Mouse (Mus musculus): ENCODE measurements at regions not wholly inside any gene's neighbourhood (a gene's known extent, or its start where the extent isn't known, plus 50 kb on each side); places are given as distances from the start of the nearest gene placed in this dataset.

DNA sequence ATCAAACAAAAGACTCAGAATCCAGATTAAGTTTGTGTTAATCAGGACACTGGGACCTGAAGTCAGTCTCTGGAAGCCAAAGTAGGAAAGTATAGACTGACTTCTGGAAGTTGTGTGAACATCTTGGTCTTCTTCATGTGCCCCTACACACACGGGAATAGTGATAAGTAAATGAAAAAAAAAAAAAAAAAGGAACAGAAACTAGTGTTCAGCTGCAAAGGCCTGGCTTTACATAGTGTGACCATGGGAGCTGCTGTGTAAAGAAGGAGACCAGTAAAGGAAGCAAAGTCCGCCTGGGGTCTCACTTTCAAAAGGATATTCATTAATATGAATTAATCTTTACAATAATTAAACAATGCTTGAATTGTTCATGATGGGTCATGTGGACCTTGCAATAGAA lies 190.6 kb upstream of the Tmc3 start:
- TF ChIP-seq CTCF (IDR thresholded peaks at IDR 0.05; ENCODE audit: borderline replicate concordance, extremely low read depth, insufficient read depth, insufficient read length) (no peak), POLR2A (IDR thresholded peaks at IDR 0.05; ENCODE audit: borderline replicate concordance, extremely low read depth, insufficient read depth, insufficient read length, poor library complexity, severe bottlenecking) (no peak)

All from brain, embryonic 14.5 days (tissue).